Mouse (Mus musculus) forebrain, embryonic 15.5 days (tissue): ENCODE measurements around the gene Rbm42. TPM values are rescaled to one million over a fixed set of nuclear protein-coding genes. Genes with fewer than 3 reads are reported as not detected.

Experiments used
- ATAC-seq: fragments of 200-750 bp; cut with Nextera tagmentation; replicated peaks from 2 replicates; pipeline ENCODE4 v1.8.0; 2017; ENCODE audit warnings: mild to moderate bottlenecking, moderate TSS enrichment, moderate library complexity
- H3K27ac ChIP-seq: fragments of 300-500 bp; sonication (generic); replicated peaks from 2 replicates; pipeline ENCODE4 v1.5.1; 2015; ENCODE audit warnings: mild to moderate bottlenecking, inconsistent platforms
- H3K27me3 ChIP-seq: fragments of 300-500 bp; sonication (generic); 2 replicates; pipeline ENCODE4 v1.6.1; 2015; ENCODE audit warnings: inconsistent platforms
- H3K36me3 ChIP-seq: fragments of 300-500 bp; sonication (generic); 2 replicates; pipeline ENCODE4 v1.6.1; 2015; ENCODE audit warnings: mild to moderate bottlenecking, inconsistent platforms
- H3K4me1 ChIP-seq: fragments of 300-500 bp; sonication (generic); 2 replicates; pipeline ENCODE4 v1.6.1; 2015; ENCODE audit warnings: inconsistent platforms
- H3K4me2 ChIP-seq: fragments of 300-500 bp; sonication (generic); replicated peaks from 2 replicates; pipeline ENCODE4 v1.6.1; 2015; ENCODE audit warnings: mild to moderate bottlenecking, inconsistent platforms
- H3K4me3 ChIP-seq: fragments of 300-500 bp; sonication (generic); 2 replicates; pipeline ENCODE4 v1.5.1; 2015; ENCODE audit warnings: mild to moderate bottlenecking, inconsistent platforms
- H3K9ac ChIP-seq: fragments of 300-500 bp; sonication (generic); replicated peaks from 2 replicates; pipeline ENCODE4 v1.6.1; 2015; ENCODE audit warnings: mild to moderate bottlenecking, inconsistent platforms
- H3K9me3 ChIP-seq: fragments of 300-500 bp; sonication (generic); 2 replicates; pipeline ENCODE4 v1.6.1; 2016; ENCODE audit warnings: inconsistent platforms
- WGBS: fragments of 180-500 bp; shearing (Covaris S2); methylation state at CpG from one replicate; pipeline ENCODE4 v1.1.7; 2015; ENCODE audit warnings: mixed read lengths; 5-methylcytosine and 5-hydroxymethylcytosine counted together
- polyA plus RNA-seq: library from polyadenylated mRNA; unstranded; fragments of >200 nt; fragmentation: Nextera tagmentation; extraction: Ambion mirVana; gene quantifications from 2 replicates; pipeline ENCODE4 v1.2.1, GENCODE M21; 2015

Gene Rbm42
- polyA plus RNA-seq, 1 experiment from 2014 or later, result 169 TPM

DNA sequence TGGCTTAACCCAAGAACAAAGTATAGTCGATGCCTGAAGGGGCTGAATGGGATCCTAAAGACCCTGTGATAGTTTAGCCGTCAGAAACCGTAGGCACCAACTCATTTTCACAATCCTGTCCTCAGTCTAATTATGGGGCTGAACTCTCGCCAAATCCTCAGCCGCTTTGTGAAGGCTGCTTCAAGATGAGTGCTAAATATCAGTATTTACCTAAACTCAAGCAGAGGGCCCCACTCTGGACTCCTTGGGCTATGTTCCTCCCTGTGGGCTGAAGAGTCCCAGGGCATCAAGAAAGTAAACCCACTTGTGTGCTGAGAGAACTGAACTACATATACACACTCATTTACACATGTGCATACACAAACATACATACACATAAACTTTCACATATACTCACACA lies 53.3 kb downstream of the Rbm42 start:
- Histone ChIP-seq H3K4me2 (no peak overlapping the region), H3K4me1 (peaks cover 13% of the 10 kb centered on the region), H3K36me3 (no peaks in the 10 kb centered on the region), H3K9me3 (no peaks in the 10 kb centered on the region), H3K27ac (no peak overlapping the region), H3K4me3 (no peak overlapping the region), H3K9ac (no peak overlapping the region), H3K27me3 (no peaks in the 10 kb centered on the region)
- ATAC-seq, result no peak
- 40% methylated on average over 5 of the region's 5 CpGs for WGBS

DNA sequence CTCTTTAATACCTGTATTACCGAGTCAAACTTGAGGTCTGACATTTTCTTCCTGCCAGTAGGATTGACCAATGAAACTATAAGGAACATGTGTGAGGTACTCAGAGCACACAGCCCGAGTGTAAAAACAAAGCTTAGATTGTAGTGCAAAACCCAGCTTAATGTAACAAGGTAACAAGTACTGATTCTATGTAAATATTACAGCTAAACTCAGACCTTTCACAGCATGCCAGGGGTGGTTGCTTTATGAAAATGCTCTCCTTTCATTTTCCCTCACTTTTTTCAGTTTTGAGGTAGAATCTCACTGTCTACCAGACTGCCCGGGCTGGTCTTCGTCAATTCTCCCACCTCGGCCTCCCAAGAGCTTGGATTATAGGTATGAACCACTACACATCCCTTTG lies 54.0 kb downstream of the Rbm42 start:
- Histone ChIP-seq H3K4me1 (peaks cover 13% of the 10 kb centered on the region), H3K9me3 (no peaks in the 10 kb centered on the region), H3K4me3 (no peak overlapping the region), H3K9ac (no peak overlapping the region), H3K36me3 (no peaks in the 10 kb centered on the region), H3K27me3 (no peaks in the 10 kb centered on the region), H3K27ac (no peak overlapping the region), H3K4me2 (no peak overlapping the region)
- 81% methylated on average over 5 of the region's 5 CpGs for WGBS
- no peak for ATAC-seq

DNA sequence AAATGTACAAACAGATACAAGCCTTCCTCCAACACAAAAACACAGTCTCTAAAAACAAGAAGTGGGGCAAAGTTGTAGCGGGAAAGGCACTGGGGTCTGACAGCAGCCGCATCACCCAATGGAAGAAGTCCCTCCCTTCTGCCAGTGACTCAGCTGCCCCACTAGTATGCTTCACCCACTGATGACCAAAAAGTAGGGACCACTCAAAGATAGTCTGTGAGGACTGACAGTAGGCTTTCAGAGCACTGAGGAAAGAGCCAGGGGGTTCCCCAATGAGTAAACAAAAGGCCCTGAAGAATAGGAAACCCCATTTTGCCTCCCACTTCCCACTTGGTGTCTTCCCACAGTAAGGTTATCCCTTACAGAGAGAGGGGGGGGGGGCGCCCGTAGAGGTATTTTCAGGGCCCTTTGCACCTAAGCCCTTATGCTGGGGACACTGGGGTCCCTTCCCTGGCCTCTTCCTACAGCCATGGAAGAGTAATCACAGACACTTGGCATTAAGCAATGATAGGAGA lies 55.5 kb downstream of the Rbm42 start:
- Histone ChIP-seq H3K4me2 (no peak overlapping the region), H3K4me1 (peaks cover 7% of the 10 kb centered on the region), H3K4me3 (no peak overlapping the region), H3K9me3 (no peaks in the 10 kb centered on the region), H3K9ac (no peak overlapping the region), H3K27ac (no peak overlapping the region), H3K36me3 (no peaks in the 10 kb centered on the region), H3K27me3 (no peaks in the 10 kb centered on the region)
- 67% methylated on average over 4 of the region's 4 CpGs for WGBS
- no peak for ATAC-seq

DNA sequence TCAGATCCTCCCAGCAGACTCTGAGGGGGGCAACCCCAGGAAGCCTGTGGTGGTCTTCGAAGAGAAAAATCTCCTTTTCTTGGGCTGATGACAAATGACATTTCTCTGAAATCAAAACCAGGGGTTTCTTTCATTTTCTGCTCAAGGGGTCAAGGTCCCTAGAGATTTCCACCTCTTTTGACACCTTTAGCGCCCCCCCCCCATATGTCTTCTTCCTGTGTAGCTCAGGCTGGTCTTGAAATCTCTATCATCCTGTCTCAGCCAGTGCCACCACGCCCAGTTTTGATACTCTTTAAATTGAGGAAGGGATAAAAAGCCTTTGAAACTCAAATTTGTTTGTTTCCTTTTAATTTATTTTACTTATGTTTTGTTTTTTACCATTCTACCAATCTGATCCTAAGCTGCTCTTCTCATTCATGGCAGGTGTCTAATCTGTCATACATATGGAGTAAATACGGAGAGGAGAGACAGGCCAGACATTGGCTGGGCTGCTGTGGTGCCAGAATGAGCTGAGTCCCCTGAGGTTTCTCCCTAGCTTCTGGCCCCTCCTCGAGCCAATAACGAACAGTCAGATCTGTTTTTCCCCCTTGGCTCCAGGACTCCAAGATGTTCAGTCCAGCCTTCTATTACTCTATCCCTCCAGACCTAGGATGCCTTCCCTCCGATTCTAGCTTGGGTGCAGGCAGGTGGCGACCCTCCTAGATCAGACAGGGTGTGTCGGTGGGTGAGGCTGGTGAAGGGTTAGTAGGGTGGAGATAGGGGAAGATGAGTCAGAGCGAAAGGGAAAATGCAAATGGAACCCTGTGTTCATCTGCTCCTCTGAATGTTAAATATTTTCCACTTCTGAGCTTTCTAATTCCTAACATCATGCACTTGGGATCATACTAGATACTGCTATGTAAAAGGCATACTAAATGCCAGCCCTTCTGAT lies 56.3 kb downstream of the Rbm42 start:
- Histone ChIP-seq H3K4me2 (no peak overlapping the region), H3K4me3 (no peak overlapping the region), H3K9me3 (no peaks in the 10 kb centered on the region), H3K27ac (no peak overlapping the region), H3K36me3 (no peaks in the 10 kb centered on the region), H3K9ac (no peak overlapping the region), H3K4me1 (peaks cover 10% of the 10 kb centered on the region), H3K27me3 (no peaks in the 10 kb centered on the region)
- WGBS, result 84% methylated on average over 10 of the region's 10 CpGs
- ATAC-seq, result no peak

- no peaks in the 10 kb centered on the region for H3K27me3 ChIP-seq
- no peaks in the 10 kb centered on the region for H3K36me3 ChIP-seq
- H3K9me3 ChIP-seq, result no peaks in the 10 kb centered on the region
- no peak overlapping the region for H3K4me2 ChIP-seq
- H3K4me3 ChIP-seq, result no peak overlapping the region
- no peak for ATAC-seq
- no peak overlapping the region for H3K27ac ChIP-seq
- H3K9ac ChIP-seq, result no peak overlapping the region
- H3K4me1 ChIP-seq, result peaks cover 10% of the 10 kb centered on the region
- WGBS, result 64% methylated on average over 5 of the region's 5 CpGs
These were observed 57.2 kb downstream of the Rbm42 start for GRCm38 (mm10) chr7:30592772-30593423.

DNA sequence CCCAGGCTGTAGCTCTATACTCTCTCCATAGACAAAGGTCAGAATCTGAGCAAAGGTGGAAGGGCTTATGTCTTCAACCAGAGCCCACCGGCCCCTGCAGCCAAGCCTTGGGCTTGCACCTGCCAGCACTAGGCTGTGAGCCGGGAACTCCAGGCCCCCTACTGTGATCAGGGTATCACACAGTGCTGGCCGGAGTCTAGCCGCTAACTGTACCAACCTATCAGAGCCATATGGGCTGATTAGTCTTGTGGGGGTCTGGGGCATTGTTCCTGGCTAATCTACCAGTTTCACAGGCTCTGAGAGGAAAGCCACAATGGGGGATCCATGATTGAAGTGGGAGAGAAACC lies 58.5 kb downstream of the Rbm42 start:
- Histone ChIP-seq H3K9ac (no peak overlapping the region), H3K36me3 (no peaks in the 10 kb centered on the region), H3K9me3 (no peaks in the 10 kb centered on the region), H3K4me1 (peaks cover 22% of the 10 kb centered on the region), H3K4me2 (no peak overlapping the region), H3K4me3 (no peak overlapping the region), H3K27ac (no peak overlapping the region), H3K27me3 (no peaks in the 10 kb centered on the region)
- no peak for ATAC-seq
- 26% methylated on average over 4 of the region's 4 CpGs for WGBS

Other genes with a start within 250 kb of the Rbm42 start
- 22.5 and 24.3 TPM in 2 replicates for gene Tyrobp, start 236.6 kb downstream of the Rbm42 start, polyA plus RNA-seq
- not detected in 2 replicates for gene Hcst, start 230.5 kb downstream of the Rbm42 start, polyA plus RNA-seq
- gene Nfkbid, start 228.6 kb downstream of the Rbm42 start, polyA plus RNA-seq, result 1.9 TPM in 2 replicates
- gene Aplp1, start 204.8 kb downstream of the Rbm42 start, polyA plus RNA-seq, result 544 and 608 TPM in 2 replicates
- gene Kirrel2, start 192.6 kb downstream of the Rbm42 start, polyA plus RNA-seq, result 0.20 and 0.47 TPM in 2 replicates
- 0.23 TPM in 1 of 2 replicates, not detected in the other for gene Nphs1, start 192.0 kb downstream of the Rbm42 start, polyA plus RNA-seq
- gene Prodh2, start 156.7 kb downstream of the Rbm42 start, polyA plus RNA-seq, result not detected in 2 replicates
- 115 and 121 TPM in 2 replicates for gene Arhgap33, start 115.3 kb downstream of the Rbm42 start, polyA plus RNA-seq
- 9.3 and 10.4 TPM in 2 replicates for gene Hspb6, start 98.1 kb downstream of the Rbm42 start, polyA plus RNA-seq
- gene Proser3, start 98.0 kb downstream of the Rbm42 start, polyA plus RNA-seq, result 12.3 and 13.9 TPM in 2 replicates
- 58.9 and 63.3 TPM in 2 replicates for gene Lin37, start 90.5 kb downstream of the Rbm42 start, polyA plus RNA-seq
- 118 and 122 TPM in 2 replicates for gene U2af1l4, start 87.0 kb downstream of the Rbm42 start, polyA plus RNA-seq
- gene Gm49396, start 87.0 kb downstream of the Rbm42 start, polyA plus RNA-seq, result 21.7 and 22.7 TPM in 2 replicates
- gene Psenen, start 86.7 kb downstream of the Rbm42 start, polyA plus RNA-seq, result 131 and 138 TPM in 2 replicates
- gene Igflr1, start 84.9 kb downstream of the Rbm42 start, polyA plus RNA-seq, result 6.3 and 6.6 TPM in 2 replicates
- 10.4 and 12.0 TPM in 2 replicates for gene Kmt2b, start 61.6 kb downstream of the Rbm42 start, polyA plus RNA-seq
- gene Zbtb32, start 51.4 kb downstream of the Rbm42 start, polyA plus RNA-seq, result 0.33 and 0.50 TPM in 2 replicates
- 0.11 and 0.47 TPM in 2 replicates for gene Upk1a, start 37.5 kb downstream of the Rbm42 start, polyA plus RNA-seq
- gene Cox6b1, start 24.2 kb downstream of the Rbm42 start, polyA plus RNA-seq, result 899 and 915 TPM in 2 replicates
- gene Etv2, start 14.5 kb downstream of the Rbm42 start, polyA plus RNA-seq, result not detected in 2 replicates
- 36.2 and 38.3 TPM in 2 replicates for gene Haus5, start 14.7 kb upstream of the Rbm42 start, polyA plus RNA-seq
- not detected in 2 replicates for gene Pmis2, start 21.3 kb upstream of the Rbm42 start, polyA plus RNA-seq
- not detected in 2 replicates for gene 2200002J24Rik, start 48.6 kb upstream of the Rbm42 start, polyA plus RNA-seq
- gene Atp4a, start 61.9 kb upstream of the Rbm42 start, polyA plus RNA-seq, result 1.1 and 1.9 TPM in 2 replicates
- 197 and 199 TPM in 2 replicates for gene Tmem147, start 79.2 kb upstream of the Rbm42 start, polyA plus RNA-seq
- gene Gapdhs, start 93.4 kb upstream of the Rbm42 start, polyA plus RNA-seq, result 1.1 TPM in 2 replicates
- 1.6 and 2.0 TPM in 2 replicates for gene Sbsn, start 101.2 kb upstream of the Rbm42 start, polyA plus RNA-seq
- gene Dmkn, start 113.4 kb upstream of the Rbm42 start, polyA plus RNA-seq, result 0.26 and 0.74 TPM in 2 replicates
- gene Krtdap, start 137.6 kb upstream of the Rbm42 start, polyA plus RNA-seq, result 1.3 TPM in 1 of 2 replicates, not detected in the other
- gene Ffar2, start 173.5 kb upstream of the Rbm42 start, polyA plus RNA-seq, result 0.17 and 0.24 TPM in 2 replicates
- not detected in 2 replicates for gene Ffar3, start 205.9 kb upstream of the Rbm42 start, polyA plus RNA-seq
- gene Ffar1, start 211.2 kb upstream of the Rbm42 start, polyA plus RNA-seq, result not detected in 2 replicates
- gene Cd22, start 230.0 kb upstream of the Rbm42 start, polyA plus RNA-seq, result not detected in 2 replicates